Mouse (Mus musculus) lung, adult 2 months (tissue): Measurements from ENCODE around the gene Unc45b.

Experiments
- CTCF ChIP-seq: fragments of 200-500 bp; IDR thresholded peaks from 2 replicates; pipeline ENCODE4 v1.5.1; 2011; ENCODE audit warnings: mild to moderate bottlenecking, low read length, control low read depth; ENCODE audit not compliant: insufficient read depth
- POLR2A ChIP-seq: fragments of 200-500 bp; IDR thresholded peaks from 2 replicates; pipeline ENCODE4 v1.6.1; 2011; ENCODE audit warnings: low read depth, mild to moderate bottlenecking, control low read depth, low read length, borderline replicate concordance; ENCODE audit errors: extremely low read depth

GRCm38 (mm10) chr11:82949036-82949435, 38.7 kb downstream of the Unc45b start:
- TF ChIP-seq CTCF (no peak), POLR2A (0 out of 2 replicates have a peak, but pooled peaks have one; percentile 13)
